Mouse (Mus musculus): ENCODE measurements around the gene Gm14851. TPM values are rescaled to one million over a fixed set of nuclear protein-coding genes. Genes with fewer than 3 reads are reported as not detected.

Gm14851 gene
- not detected for polyA plus RNA-seq (2012; fragmentation: generic; extraction: Trizol)

GRCm38 (mm10) chr8:21095950-21096349, at the start of gene Gm14851:
Gene Gm14851 (minus strand): TSS chr8:21096050.

DNA sequence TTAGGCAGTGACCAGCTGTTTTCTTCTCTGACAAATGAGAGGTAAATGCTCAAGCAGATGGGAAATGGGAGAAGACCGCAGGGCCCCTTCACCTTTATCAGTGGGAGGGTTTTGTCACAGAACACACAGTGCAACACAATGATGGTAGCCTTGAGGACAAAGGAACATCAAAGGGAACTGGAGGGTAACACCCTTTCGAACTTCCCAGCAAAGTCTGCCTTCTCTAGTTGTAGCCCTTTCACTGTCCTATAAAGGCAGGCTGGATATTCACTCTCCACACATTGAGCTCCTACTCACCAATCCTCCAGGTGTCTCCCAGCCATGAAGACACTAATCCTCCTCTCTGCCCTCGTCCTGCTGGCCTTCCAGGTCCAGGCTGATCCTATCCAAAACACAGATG, 38.5 kb upstream of the Gm14851 start, which contains the start of gene Defa30:
Gene Defa30 (plus strand): TSS at position 301 of the 400 bp plus-strand sequence.

GRCm38 (mm10) chr8:21084142-21084541, 11.7 kb downstream of the Gm14851 start, which contains the start of gene Defa25:
Gene Defa25 (plus strand): TSS chr8:21084442.

GRCm38 (mm10) chr8:21064738-21065137, 31.1 kb downstream of the Gm14851 start, which contains the start of gene Defa35:
Gene Defa35 (plus strand): TSS chr8:21065038.

GRCm38 (mm10) chr8:21054747-21055146, 41.1 kb downstream of the Gm14851 start, which contains the start of gene Defa23:
Gene Defa23 (plus strand): TSS chr8:21055047.

Other genes starting within 250 kb of the Gm14851 start
- gene Defb33, start 203.4 kb downstream of the Gm14851 start, polyA plus RNA-seq (2012; fragmentation: generic; extraction: Trizol), result not detected
- not detected for gene Gm15056, start 193.4 kb downstream of the Gm14851 start, polyA plus RNA-seq (2012; fragmentation: generic; extraction: Trizol)
- not detected for gene Gm6040, start 174.0 kb downstream of the Gm14851 start, polyA plus RNA-seq (2012; fragmentation: generic; extraction: Trizol)
- gene AY761185, start 151.3 kb downstream of the Gm14851 start, polyA plus RNA-seq (2012; fragmentation: generic; extraction: Trizol), result not detected
- not detected for gene Defa21, start 70.5 kb downstream of the Gm14851 start, polyA plus RNA-seq (2012; fragmentation: generic; extraction: Trizol)
- gene Defa23, start 41.0 kb downstream of the Gm14851 start, polyA plus RNA-seq (2012; fragmentation: generic; extraction: Trizol), result not detected
- gene Defa35, start 31.0 kb downstream of the Gm14851 start, polyA plus RNA-seq (2012; fragmentation: generic; extraction: Trizol), result not detected
- not detected for gene Defa25, start 11.6 kb downstream of the Gm14851 start, polyA plus RNA-seq (2012; fragmentation: generic; extraction: Trizol)
- not detected for gene Defa30, start 38.6 kb upstream of the Gm14851 start, polyA plus RNA-seq (2012; fragmentation: generic; extraction: Trizol)
- gene Defa22, start 66.2 kb upstream of the Gm14851 start, polyA plus RNA-seq (2012; fragmentation: generic; extraction: Trizol), result not detected
- not detected for gene Defa31, start 95.6 kb upstream of the Gm14851 start, polyA plus RNA-seq (2012; fragmentation: generic; extraction: Trizol)
- gene Gm15293, start 105.5 kb upstream of the Gm14851 start, polyA plus RNA-seq (2012; fragmentation: generic; extraction: Trizol), result not detected
- gene Gm15292, start 153.7 kb upstream of the Gm14851 start, polyA plus RNA-seq (2012; fragmentation: generic; extraction: Trizol), result not detected
- gene Defa27, start 219.5 kb upstream of the Gm14851 start, polyA plus RNA-seq (2012; fragmentation: generic; extraction: Trizol), result not detected
- gene Defa29, start 231.0 kb upstream of the Gm14851 start, polyA plus RNA-seq (2012; fragmentation: generic; extraction: Trizol), result not detected

All from C3H10T1/2 (cell line).